In the genomic region with DNA sequence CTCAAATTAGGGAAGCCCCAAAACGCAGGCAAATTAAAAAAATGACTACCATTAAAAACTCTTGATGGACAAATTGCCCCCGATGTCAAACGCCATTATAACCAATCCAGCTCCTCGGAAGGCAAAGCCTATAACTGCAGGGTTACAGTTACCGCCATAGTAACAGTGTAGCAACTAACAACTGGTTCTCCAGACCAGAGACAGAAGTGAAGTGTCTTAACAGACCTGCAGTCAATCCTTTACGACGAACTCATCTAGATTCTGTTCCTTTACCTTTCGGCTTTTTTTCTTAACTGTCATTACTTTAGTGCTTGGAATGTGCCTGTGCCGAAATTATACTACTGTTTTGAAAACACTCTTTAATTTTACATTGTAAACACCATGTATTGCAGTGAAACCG, we compare ENCODE assay signal across 8 mouse cellular contexts. TPM values are rescaled to one million over a fixed set of nuclear protein-coding genes. Genes with fewer than 3 reads are reported as not detected.
A peak's percentile ranks its signal among the peaks of the same experiment; 100 is the strongest.
DNase-seq lines count a peak whose midpoint lies in the region; ATAC-seq and TF ChIP-seq lines count a peak whose summit lies in the region.

No protein-coding gene starts in this region.

- H3K9ac ChIP-seq in heart, embryonic 15.5 days: peak overlapping the region; percentile 78
- peak overlapping the region; percentile 91 for H3K9ac ChIP-seq in liver, embryonic 16.5 days (ENCODE audit: low read depth, low read length)
- H3K9ac ChIP-seq in stomach, postnatal 0 days (ENCODE audit: low read length): peak overlapping the region; percentile 95

- no peaks in the 10 kb centered on the region for H3K36me3 ChIP-seq in heart, embryonic 15.5 days
- H3K36me3 ChIP-seq in liver, embryonic 16.5 days (ENCODE audit: control insufficient read depth, insufficient read depth): no peaks in the 10 kb centered on the region
- H3K36me3 ChIP-seq in stomach, postnatal 0 days (ENCODE audit: control insufficient read depth, insufficient read depth, low read length): no peaks in the 10 kb centered on the region

- H3K4me1 ChIP-seq in heart, embryonic 15.5 days (replicated peaks): peaks cover 10% of the 10 kb centered on the region
- peaks cover 18% of the 10 kb centered on the region for H3K4me1 ChIP-seq in liver, embryonic 16.5 days (ENCODE audit: control insufficient read depth, low read depth, low read length)
- H3K4me1 ChIP-seq in stomach, postnatal 0 days (replicated peaks; ENCODE audit: control insufficient read depth, insufficient read depth): 0 out of 2 replicates have a peak, but pooled peaks cover 2% of the 10 kb centered on the region

- TF ChIP-seq EP300 in stomach, postnatal 0 days (optimal IDR thresholded peaks at IDR 0.05): no peak

- peak overlapping the region; percentile 88 for H3K4me3 ChIP-seq in layer of hippocampus, adult 2 months
- H3K4me3 ChIP-seq in heart, embryonic 15.5 days: peak overlapping the region; percentile 92
- H3K4me3 ChIP-seq in liver, embryonic 16.5 days (ENCODE audit: low read depth, low read length): peak overlapping the region; percentile 89
- peak overlapping the region; percentile 92 for H3K4me3 ChIP-seq in stomach, postnatal 0 days (ENCODE audit: low read depth, low read length)

- no peak for TF ChIP-seq POLR2A in brain, embryonic 14.5 days (IDR thresholded peaks at IDR 0.05; ENCODE audit: borderline replicate concordance, extremely low read depth, insufficient read depth, insufficient read length, poor library complexity, severe bottlenecking)

- no peaks in the 10 kb centered on the region for H3K9me3 ChIP-seq in heart, embryonic 15.5 days (replicated peaks)
- H3K9me3 ChIP-seq in liver, embryonic 16.5 days (replicated peaks; ENCODE audit: control insufficient read depth, low read length): no peaks in the 10 kb centered on the region
- no peaks in the 10 kb centered on the region for H3K9me3 ChIP-seq in stomach, postnatal 0 days (ENCODE audit: control insufficient read depth, low read length)

- ATAC-seq in heart, embryonic 15.5 days (replicated peaks; ENCODE audit: insufficient number of reproducible peaks, insufficient read depth, low FRiP score, low read depth): no peak
- ATAC-seq in liver, embryonic 16.5 days (ENCODE audit: low read depth): no peak
- ATAC-seq in stomach, postnatal 0 days (ENCODE audit: low FRiP score, low TSS enrichment): no peak

- no peak for DNase-seq in layer of hippocampus, adult 2 months (ENCODE audit: low spot score in 2 of 2)
- DNase-seq in layer of hippocampus, adult 8-10 months (ENCODE audit: low spot score in 2 of 2): no peak
- DNase-seq in brain, embryonic 14.5 days (ENCODE audit: low read depth): peak; percentile 44
- no peak for DNase-seq in stomach, postnatal 0 days (ENCODE audit: low spot score)
- no peak for DNase-seq in cerebellum, postnatal 36 days
- DNase-seq in cerebellum, adult 11 months: no peak

- no peaks in the 10 kb centered on the region for H3K27me3 ChIP-seq in heart, embryonic 15.5 days
- H3K27me3 ChIP-seq in liver, embryonic 16.5 days (ENCODE audit: control insufficient read depth, insufficient read depth, low read depth, low read length): no peaks in the 10 kb centered on the region
- no peaks in the 10 kb centered on the region for H3K27me3 ChIP-seq in stomach, postnatal 0 days (ENCODE audit: control insufficient read depth, insufficient read depth, low read length)

- peak overlapping the region; percentile 95; the same call in 1 of the 2 replicates for H3K27ac ChIP-seq in layer of hippocampus, adult 2 months
- H3K27ac ChIP-seq in heart, embryonic 15.5 days: peak overlapping the region; percentile 79; the same call in 1 of the 2 replicates
- H3K27ac ChIP-seq in liver, embryonic 16.5 days (ENCODE audit: low read length): peak overlapping the region; percentile 87; the same call in 1 of the 2 replicates
- H3K27ac ChIP-seq in stomach, postnatal 0 days (replicated peaks): no peak overlapping the region

- TF ChIP-seq CTCF in layer of hippocampus, adult 2 months (conservative IDR thresholded peaks at IDR 0.05): no peak
- no peak for TF ChIP-seq CTCF in brain, embryonic 14.5 days (IDR thresholded peaks at IDR 0.05; ENCODE audit: borderline replicate concordance, extremely low read depth, insufficient read depth, insufficient read length)
- TF ChIP-seq CTCF in stomach, postnatal 0 days (IDR thresholded peaks at IDR 0.05; ENCODE audit: low read depth): no peak

- H3K4me2 ChIP-seq in heart, embryonic 15.5 days: peak overlapping the region; percentile 96
- H3K4me2 ChIP-seq in liver, embryonic 16.5 days (ENCODE audit: low read depth, low read length): peak overlapping the region; percentile 92
- peak overlapping the region; percentile 77 for H3K4me2 ChIP-seq in stomach, postnatal 0 days (replicated peaks; ENCODE audit: low read depth)

- WGBS in heart, embryonic 15.5 days: 14% methylated on average over 10 of the region's 10 CpGs
- WGBS in liver, embryonic 16.5 days (ENCODE audit: insufficient replicate concordance): 11% methylated on average over 10 of the region's 10 CpGs
- 10% methylated on average over 10 of the region's 10 CpGs for WGBS in stomach, postnatal 0 days

RNA-seq across cellular contexts. Expression of a gene that starts 1.4 kb away (rescaled TPM):
- total RNA-seq in layer of hippocampus, adult 2 months (2021): 10 to 100 TPM; 28.9 to 32.2 TPM
- total RNA-seq in layer of hippocampus, adult 8-10 months (2022): 10 to 100 TPM; 29.4 to 34.4 (median 32.9) TPM
- polyA plus RNA-seq in brain, embryonic 14.5 days (2012; rRNA removed): 13.2 TPM in 2 replicates
- polyA plus RNA-seq in heart, embryonic 15.5 days (2015; fragmentation: Nextera tagmentation; extraction: Ambion mirVana): 13.8 and 17.5 TPM in 2 replicates
- 10.9 and 11.5 TPM in 2 replicates for polyA plus RNA-seq in liver, embryonic 16.5 days (2015; fragmentation: Nextera tagmentation; extraction: Ambion mirVana)
- 31.8 and 35.7 TPM in 2 replicates for polyA plus RNA-seq in stomach, postnatal 0 days (2015; fragmentation: Nextera tagmentation; extraction: Ambion mirVana)
